Mouse (Mus musculus) erythroblast, embryonic 14.5 days (primary cell): Measurements from ENCODE around the gene Ube2g1.

Experiments used
- GATA1 ChIP-seq: IDR thresholded peaks from 2 replicates; pipeline ENCODE4 v1.6.1; 2012; ENCODE audit warnings: low read length, inconsistent platforms, mixed read lengths
- TAL1 ChIP-seq: IDR thresholded peaks from 3 replicates; pipeline ENCODE4 v1.6.1; 2012; ENCODE audit warnings: low read length, inconsistent platforms, mixed read lengths

GRCm38 (mm10) chr11:72672438-72672837 is 65.4 kb downstream of the Ube2g1 start:
- TF ChIP-seq GATA1 (no peak), TAL1 (no peak)
